Mouse (Mus musculus) stomach, embryonic 15.5 days (tissue): ENCODE data around the gene Pkm. TPM values are rescaled to one million over a fixed set of nuclear protein-coding genes. Genes with fewer than 3 reads are reported as not detected.

Experiments used
- ATAC-seq: fragments of 200-750 bp; cut with Nextera tagmentation; 2 replicates; pipeline ENCODE4 v1.8.0; 2017; ENCODE audit warnings: low read depth, moderate number of reproducible peaks, moderate TSS enrichment; ENCODE audit not compliant: insufficient read depth, low FRiP score
- H3K27ac ChIP-seq: fragments of 300-500 bp; sonication (generic); 2 replicates; pipeline ENCODE4 v1.5.1; 2015; ENCODE audit warnings: mild to moderate bottlenecking, inconsistent platforms
- H3K27me3 ChIP-seq: fragments of 300-500 bp; sonication (generic); replicated peaks from 2 replicates; pipeline ENCODE4 v1.6.1; 2015; ENCODE audit warnings: inconsistent platforms
- H3K36me3 ChIP-seq: fragments of 300-500 bp; sonication (generic); 2 replicates; pipeline ENCODE4 v1.6.1; 2015; ENCODE audit warnings: inconsistent platforms
- H3K4me1 ChIP-seq: fragments of 300-500 bp; sonication (generic); 2 replicates; pipeline ENCODE4 v1.6.1; 2015; ENCODE audit warnings: inconsistent platforms
- H3K4me2 ChIP-seq: fragments of 300-500 bp; sonication (generic); 2 replicates; pipeline ENCODE4 v1.6.1; 2015; ENCODE audit warnings: mild to moderate bottlenecking, inconsistent platforms
- H3K4me3 ChIP-seq: fragments of 300-500 bp; sonication (generic); replicated peaks from 2 replicates; pipeline ENCODE4 v1.5.1; 2015; ENCODE audit warnings: inconsistent platforms
- H3K9ac ChIP-seq: fragments of 300-500 bp; sonication (generic); 2 replicates; pipeline ENCODE4 v1.6.1; 2015; ENCODE audit warnings: inconsistent platforms
- H3K9me3 ChIP-seq: fragments of 300-500 bp; sonication (generic); 2 replicates; pipeline ENCODE4 v1.6.1; 2016; ENCODE audit warnings: inconsistent platforms
- WGBS: fragments of 180-500 bp; shearing (Covaris S2); methylation state at CpG from one replicate; pipeline ENCODE4 v1.1.7; 2015; 5-methylcytosine and 5-hydroxymethylcytosine counted together
- polyA plus RNA-seq: library from polyadenylated mRNA; unstranded; fragments of >200 nt; fragmentation: Nextera tagmentation; extraction: Ambion mirVana; gene quantifications from 2 replicates; pipeline ENCODE4 v1.2.1, GENCODE M21; 2015

Pkm gene
- polyA plus RNA-seq, 1 experiment from 2014 or later, result 989 TPM

- H3K4me3 ChIP-seq, result no peak overlapping the region
- H3K27ac ChIP-seq, result no peak overlapping the region
- no peak overlapping the region for H3K4me2 ChIP-seq
- WGBS, result 80% methylated on average over 5 of the region's 5 CpGs
- no peaks in the 10 kb centered on the region for H3K9me3 ChIP-seq
- no peak overlapping the region for H3K9ac ChIP-seq
- no peaks in the 10 kb centered on the region for H3K27me3 ChIP-seq
- peaks cover 10% of the 10 kb centered on the region for H3K4me1 ChIP-seq
- ATAC-seq, result no peak
- H3K36me3 ChIP-seq, result no peaks in the 10 kb centered on the region
These were observed 65.0 kb downstream of the Pkm start for GRCm38 (mm10) chr9:59721144-59721543.

GRCm38 (mm10) chr9:59723096-59723657 lies 67.0 kb downstream of the Pkm start:
- Histone ChIP-seq H3K9me3 (no peaks in the 10 kb centered on the region), H3K4me1 (peaks cover 10% of the 10 kb centered on the region), H3K36me3 (no peaks in the 10 kb centered on the region), H3K4me3 (peak overlapping the region; percentile 14; the same call in 1 of the 2 replicates), H3K9ac (no peak overlapping the region), H3K27me3 (no peaks in the 10 kb centered on the region), H3K4me2 (peak overlapping the region; percentile 48), H3K27ac (0 out of 2 replicates have a peak overlapping the region, but pooled peaks have one; percentile 7)
- peak; percentile 50; the same call in 1 of the 2 replicates for ATAC-seq
- 15% methylated on average over 10 of the region's 10 CpGs for WGBS

DNA sequence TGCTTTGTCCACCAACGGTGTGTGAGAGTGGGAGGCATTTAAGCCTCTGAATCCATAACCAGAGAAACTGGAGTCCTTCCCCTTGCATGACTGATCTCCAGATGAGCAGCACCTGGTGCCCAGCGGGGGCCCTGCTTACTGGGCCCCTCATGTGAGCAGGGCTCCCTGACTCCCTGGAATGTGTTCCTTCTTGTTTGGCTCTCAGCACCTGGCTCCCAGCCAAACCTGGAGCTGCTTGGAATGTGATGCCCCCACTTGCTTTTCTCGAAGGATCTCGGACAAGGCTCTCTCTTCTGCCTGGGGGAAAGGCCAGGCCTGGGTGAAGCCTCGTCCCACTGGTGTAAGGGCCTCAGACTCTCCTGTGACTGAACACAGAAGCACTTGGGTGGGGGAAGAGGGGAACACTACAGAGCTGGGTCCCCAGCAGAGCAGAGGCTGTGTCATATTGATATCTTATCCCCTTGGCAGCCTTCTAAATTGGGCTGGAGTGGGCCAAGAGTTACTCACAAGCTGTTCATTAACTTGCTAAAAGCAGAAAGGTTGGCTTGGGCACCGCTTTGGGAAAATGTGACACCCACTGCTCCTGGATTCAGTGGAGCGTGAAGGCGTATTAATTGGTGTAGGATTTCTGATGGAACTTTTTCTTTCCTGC lies 67.7 kb downstream of the Pkm start:
- H3K4me1 ChIP-seq, result peaks cover 10% of the 10 kb centered on the region
- H3K27me3 ChIP-seq, result no peaks in the 10 kb centered on the region
- no peaks in the 10 kb centered on the region for H3K36me3 ChIP-seq
- H3K9me3 ChIP-seq, result no peaks in the 10 kb centered on the region
- WGBS, result 49% methylated on average over 8 of the region's 8 CpGs
- H3K4me2 ChIP-seq, result no peak overlapping the region
- 0 out of 2 replicates have a peak overlapping the region, but pooled peaks have one; percentile 7 for H3K27ac ChIP-seq
- H3K4me3 ChIP-seq, result no peak overlapping the region
- no peak overlapping the region for H3K9ac ChIP-seq
- ATAC-seq, result 0 out of 2 replicates have a peak, but pooled peaks have one; percentile 31

- Histone ChIP-seq H3K4me1 (peaks cover 10% of the 10 kb centered on the region), H3K9ac (no peak overlapping the region), H3K27me3 (no peaks in the 10 kb centered on the region), H3K4me2 (no peak overlapping the region), H3K4me3 (no peak overlapping the region), H3K27ac (no peak overlapping the region), H3K9me3 (no peaks in the 10 kb centered on the region), H3K36me3 (no peaks in the 10 kb centered on the region)
- 72% methylated on average over 10 of the region's 10 CpGs for WGBS
- no peak for ATAC-seq
These were observed 69.3 kb downstream of the Pkm start for GRCm38 (mm10) chr9:59725515-59725914.

DNA sequence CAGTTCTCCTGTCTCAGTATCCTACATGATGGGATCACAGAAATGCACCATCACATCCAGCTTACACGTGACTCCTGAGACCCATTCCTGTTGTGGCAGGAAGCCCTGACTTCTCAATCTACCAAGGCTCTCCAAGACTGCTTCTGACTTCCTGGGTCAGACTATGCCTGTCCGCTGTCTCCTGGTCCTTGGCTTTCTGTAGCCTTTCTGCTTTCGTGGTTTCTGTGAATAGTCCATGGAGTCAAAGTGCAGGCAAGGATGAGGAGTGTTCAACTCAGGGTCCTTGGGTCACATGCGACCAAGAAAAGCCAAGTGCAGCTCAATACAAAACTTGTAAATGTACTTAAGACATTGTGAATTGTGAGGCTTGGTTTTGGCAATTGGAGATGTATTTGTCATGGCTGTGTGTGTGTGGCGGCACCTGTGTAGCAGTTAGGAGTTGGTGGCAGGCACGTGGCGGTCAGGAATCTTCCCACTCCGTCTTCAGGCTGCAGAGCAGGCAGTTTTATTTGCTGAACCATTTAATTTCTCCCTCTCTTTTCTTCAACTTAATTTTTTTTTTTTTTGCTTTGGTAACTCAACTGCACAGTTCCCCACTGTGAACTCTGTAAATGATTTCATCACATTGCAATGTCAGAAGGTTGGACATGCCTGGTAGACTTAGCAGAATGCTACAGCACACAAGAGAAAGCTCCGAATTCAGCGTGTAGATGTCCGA lies 71.6 kb downstream of the Pkm start:
- no peaks in the 10 kb centered on the region for H3K36me3 ChIP-seq

More for the DNA sequence above, 71.6 kb downstream of the Pkm start:
- H3K4me2 ChIP-seq, result no peak overlapping the region
- H3K27me3 ChIP-seq, result no peaks in the 10 kb centered on the region
- peaks cover 10% of the 10 kb centered on the region for H3K4me1 ChIP-seq
- H3K9ac ChIP-seq, result no peak overlapping the region
- no peak overlapping the region for H3K4me3 ChIP-seq
- no peaks in the 10 kb centered on the region for H3K9me3 ChIP-seq
- H3K27ac ChIP-seq, result no peak overlapping the region
- no peak for ATAC-seq
- WGBS, result 79% methylated on average over 11 of the region's 11 CpGs

Other genes with a start within 250 kb of the Pkm start
- 12.7 and 15.7 TPM in 2 replicates for gene Arih1, start 169.8 kb upstream of the Pkm start, polyA plus RNA-seq
- gene Hexa, start 116.8 kb upstream of the Pkm start, polyA plus RNA-seq, result 75.4 and 77.4 TPM in 2 replicates
- not detected in 2 replicates for gene Tmem202, start 116.5 kb upstream of the Pkm start, polyA plus RNA-seq
- 3.4 and 4.5 TPM in 2 replicates for gene Celf6, start 78.5 kb upstream of the Pkm start, polyA plus RNA-seq
- gene Parp6, start 39.1 kb upstream of the Pkm start, polyA plus RNA-seq, result 26.3 and 27.3 TPM in 2 replicates
- gene Gramd2, start 23.8 kb downstream of the Pkm start, polyA plus RNA-seq, result 1.5 TPM in 2 replicates
- gene Senp8, start 94.3 kb downstream of the Pkm start, polyA plus RNA-seq, result 10.0 and 10.5 TPM in 2 replicates
- gene Myo9a, start 94.5 kb downstream of the Pkm start, polyA plus RNA-seq, result 14.1 and 14.7 TPM in 2 replicates